Mouse (Mus musculus): Measurements from ENCODE around the gene Pola2.

The Pola2 gene

GRCm38 (mm10) chr19:5935691-5936090 lies 28.3 kb downstream of the Pola2 start:
- DNase-seq = peak; percentile 43 to 66

- peak; percentile 81 to 91 for DNase-seq
Measured at GRCm38 (mm10) chr19:5935266-5935665, 28.7 kb downstream of the Pola2 start.

- DNase-seq = peak; percentile 86 to 90
Measured at GRCm38 (mm10) chr19:5929634-5930596, 34.1 kb downstream of the Pola2 start.

- DNase-seq = no peak
Measured at GRCm38 (mm10) chr19:5928546-5928945, 35.5 kb downstream of the Pola2 start.

DNA sequence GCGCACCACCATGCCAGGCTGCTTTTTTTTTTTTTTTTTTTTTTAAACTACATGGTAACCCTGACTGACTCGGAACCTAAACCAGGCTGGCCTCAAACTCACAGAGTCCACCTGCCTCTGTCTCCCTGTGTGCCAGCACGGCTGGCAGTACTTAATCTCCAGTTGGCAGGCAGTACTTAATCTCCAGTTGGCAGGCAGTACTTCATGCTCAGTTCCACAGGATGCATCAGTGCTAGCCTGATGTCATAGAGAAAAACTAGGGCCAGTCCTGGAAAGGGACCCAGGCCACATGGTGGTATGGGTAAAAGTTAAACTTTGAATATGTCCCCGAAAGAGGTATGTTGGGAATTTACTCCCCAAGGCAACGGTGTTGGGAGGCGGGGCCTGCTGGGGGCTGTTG lies 35.9 kb downstream of the Pola2 start:
- DNase-seq = no peak

- no peak for DNase-seq
Measured at GRCm38 (mm10) chr19:5927532-5927931, 36.5 kb downstream of the Pola2 start.

- peak in 1 of 2 experiments; percentile 17 for DNase-seq
Measured at GRCm38 (mm10) chr19:5927026-5927425, 37.0 kb downstream of the Pola2 start.

GRCm38 (mm10) chr19:5925311-5925855 lies 38.6 kb downstream of the Pola2 start:
- no peak for DNase-seq

DNA sequence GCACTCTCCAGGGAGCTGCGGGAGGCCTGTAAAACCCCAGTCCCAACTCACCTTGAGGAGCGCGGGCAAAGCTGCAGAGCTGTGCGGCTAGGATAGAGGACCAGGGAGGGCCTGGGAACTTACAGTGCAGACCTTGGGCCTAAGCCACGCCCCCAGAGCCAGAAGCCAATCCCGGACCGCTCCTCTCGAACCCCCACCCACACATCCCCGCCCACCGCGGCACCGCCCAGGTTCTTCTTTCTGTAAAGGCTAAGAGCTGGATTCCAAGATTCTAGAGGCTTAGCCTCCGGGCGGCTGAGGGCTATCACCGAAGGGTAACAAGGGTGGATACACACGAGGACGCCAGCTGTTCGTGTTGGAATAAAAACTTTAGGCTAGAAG lies 39.3 kb downstream of the Pola2 start, which contains the start of gene Cdc42ep2:
Cdc42ep2 (minus strand) TSS at position 104 of the 381 bp plus-strand sequence.
- DNase-seq = peak; percentile 98

DNA sequence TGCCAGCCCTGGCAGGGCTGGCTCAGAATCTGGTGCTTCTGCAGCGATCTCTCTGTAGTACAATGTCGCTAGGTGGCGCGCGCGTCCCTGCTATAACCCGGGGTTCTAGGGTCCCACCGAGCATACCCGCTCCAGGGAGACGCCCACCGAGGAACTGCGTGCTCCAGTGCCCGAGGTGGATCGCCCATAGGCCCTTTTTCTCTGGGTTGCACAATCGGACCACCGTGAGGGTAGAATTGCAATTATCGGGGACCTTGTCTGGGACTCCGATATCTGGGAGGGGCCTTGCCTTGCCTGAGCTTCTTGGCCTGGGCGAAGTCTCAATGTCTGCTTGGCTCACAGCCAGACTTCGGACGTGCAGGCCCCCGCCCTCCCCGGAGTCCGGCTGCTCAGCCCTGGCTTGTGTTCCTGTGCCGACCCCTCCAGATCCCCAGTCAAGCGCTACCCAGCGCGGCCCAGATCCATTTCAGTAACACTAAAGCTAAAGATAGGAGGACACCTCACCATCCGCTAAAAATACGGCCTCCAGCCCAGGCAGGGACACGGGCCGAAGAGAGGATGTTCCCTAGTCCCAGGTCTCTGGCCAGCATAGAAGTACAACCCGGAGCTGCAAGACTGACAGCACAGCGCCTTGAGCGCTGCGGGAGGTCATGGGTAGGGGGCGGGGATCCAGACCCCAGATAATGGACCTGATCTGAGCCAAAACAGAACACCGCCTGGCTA lies 39.9 kb downstream of the Pola2 start:
- DNase-seq = peak; percentile 92 to 93

GRCm38 (mm10) chr19:5922963-5923362 lies 41.0 kb downstream of the Pola2 start:
- DNase-seq = no peak

GRCm38 (mm10) chr19:5922119-5922942 lies 41.7 kb downstream of the Pola2 start:
- peak; percentile 22 to 62 for DNase-seq

- peak; percentile 23 to 60 for DNase-seq
Measured at GRCm38 (mm10) chr19:5921715-5922114, 42.3 kb downstream of the Pola2 start.

GRCm38 (mm10) chr19:5913007-5913719 lies 50.8 kb downstream of the Pola2 start, which contains the start of gene Dpf2:
Gene Dpf2 (minus strand): TSS chr19:5913010.
- no peak for DNase-seq

- DNase-seq = peak; percentile 99
Measured at GRCm38 (mm10) chr19:5912103-5913006, 51.6 kb downstream of the Pola2 start.

- no peak for DNase-seq
Measured at GRCm38 (mm10) chr19:5911430-5912102, 52.4 kb downstream of the Pola2 start.

GRCm38 (mm10) chr19:5910221-5910620 lies 53.8 kb downstream of the Pola2 start:
- DNase-seq = no peak

GRCm38 (mm10) chr19:5907275-5907674 lies 56.7 kb downstream of the Pola2 start:
- no peak for DNase-seq

- peak; percentile 96 for DNase-seq
Measured at GRCm38 (mm10) chr19:5894002-5894678, 69.9 kb downstream of the Pola2 start, which contains the start of gene Tigd3. Gene Tigd3 (minus strand): TSS chr19:5894149.
